Mouse (Mus musculus): Measurements from ENCODE around the gene Dock6.

Gene Dock6

DNA sequence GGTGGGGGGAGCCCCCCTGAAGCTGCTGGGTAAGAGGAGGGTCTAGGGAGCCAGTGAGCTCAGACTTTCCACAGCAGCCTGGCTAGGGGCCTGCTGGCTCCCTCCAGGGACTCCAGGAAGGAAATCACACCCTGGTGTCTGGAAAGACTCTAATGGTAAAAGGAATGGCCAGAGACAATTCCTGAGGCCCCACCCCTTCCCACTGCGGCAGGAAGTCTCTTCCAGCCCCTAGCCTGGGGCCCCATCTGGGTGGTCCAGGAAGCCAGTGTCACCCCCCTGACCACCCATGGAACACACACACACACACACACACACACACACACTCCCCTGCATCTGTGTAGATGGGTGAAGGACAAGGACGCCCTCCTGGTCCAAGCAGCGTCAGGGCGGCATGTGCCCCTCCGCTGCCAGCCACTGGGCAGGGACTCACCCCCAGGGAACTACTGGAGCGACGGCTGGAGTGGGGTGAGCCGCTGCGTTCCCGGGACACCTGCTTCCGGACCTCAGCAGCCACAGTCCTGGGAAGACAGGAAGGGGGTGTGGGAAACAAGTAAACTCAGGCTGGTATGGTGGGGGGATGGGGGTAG is 5.6 kb downstream of the Dock6 start:
- no peak for DNase-seq (ENCODE audit: low spot score in 2 of 2)

DNA sequence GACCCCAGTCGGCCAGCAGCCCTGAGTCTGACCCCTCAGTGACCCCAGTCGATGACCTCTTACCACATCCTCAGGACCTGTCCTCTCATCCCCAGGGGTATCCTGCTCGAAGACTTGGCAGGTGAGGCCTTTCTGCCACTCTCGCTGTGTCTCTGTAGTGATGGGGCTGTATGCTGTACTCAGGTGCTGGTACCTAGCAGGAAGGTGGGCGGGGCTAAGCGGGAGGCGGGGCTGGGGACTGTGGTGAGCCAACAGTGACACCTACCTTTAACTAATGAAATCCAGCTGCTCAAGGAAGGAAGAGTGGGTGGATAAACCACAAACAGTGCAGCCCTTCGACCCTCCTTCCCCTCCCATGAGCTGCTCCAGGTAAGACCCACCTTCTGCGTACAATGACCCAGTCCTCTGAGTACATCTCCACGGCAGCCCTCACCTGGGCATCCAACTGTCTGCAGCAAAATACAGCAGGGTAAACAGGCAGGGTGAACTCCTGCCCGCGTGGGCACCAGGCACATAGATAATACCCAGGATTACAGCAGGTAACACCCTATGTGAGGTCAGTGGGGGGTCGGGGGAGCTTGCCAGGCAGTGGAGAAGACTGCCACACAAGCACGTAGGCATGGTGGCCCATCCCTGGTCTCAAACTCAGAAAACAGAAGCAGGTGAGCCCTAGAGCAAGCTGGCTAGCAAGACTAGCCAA is 6.9 kb downstream of the Dock6 start:
- DNase-seq (ENCODE audit: low spot score in 2 of 2) = no peak

DNA sequence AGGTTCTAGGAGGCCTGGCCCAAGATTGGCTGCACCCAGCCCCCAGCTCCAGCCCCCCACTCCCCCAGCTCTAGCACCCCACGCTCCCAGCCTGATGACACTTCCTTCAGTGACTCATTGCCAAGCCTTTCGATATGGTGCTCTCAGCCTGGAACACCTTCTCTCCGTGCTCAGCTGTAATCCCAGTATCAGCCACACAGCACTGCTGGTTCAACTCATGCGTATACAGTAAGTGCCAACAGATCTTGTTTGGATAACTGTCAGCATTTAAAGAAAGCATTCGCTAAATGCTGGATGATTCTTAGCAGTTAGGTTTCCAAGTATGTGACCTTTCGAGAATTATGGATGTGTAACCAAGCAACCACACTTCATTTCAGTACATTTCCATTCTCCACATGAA is 9.3 kb downstream of the Dock6 start:
- DNase-seq (ENCODE audit: low spot score in 2 of 2) = no peak

GRCm38 (mm10) chr9:21842391-21842790 is 10.0 kb downstream of the Dock6 start:
- DNase-seq (ENCODE audit: low spot score in 2 of 2) = no peak

- no peak for DNase-seq (ENCODE audit: low spot score in 2 of 2)
Observed at GRCm38 (mm10) chr9:21841340-21841739, 11.1 kb downstream of the Dock6 start.

GRCm38 (mm10) chr9:21840115-21840787 is 12.2 kb downstream of the Dock6 start:
- peak; percentile 12 to 37 for DNase-seq (ENCODE audit: low spot score in 2 of 2)

GRCm38 (mm10) chr9:21837690-21838089 is 14.7 kb downstream of the Dock6 start:
- no peak for DNase-seq (ENCODE audit: low spot score in 2 of 2)

GRCm38 (mm10) chr9:21835258-21835912 is 17.1 kb downstream of the Dock6 start, which contains the start of gene Angptl8:
Gene Angptl8, plus strand, starts transcription at chr9:21835510.
- no peak for DNase-seq (ENCODE audit: low spot score in 2 of 2)

DNA sequence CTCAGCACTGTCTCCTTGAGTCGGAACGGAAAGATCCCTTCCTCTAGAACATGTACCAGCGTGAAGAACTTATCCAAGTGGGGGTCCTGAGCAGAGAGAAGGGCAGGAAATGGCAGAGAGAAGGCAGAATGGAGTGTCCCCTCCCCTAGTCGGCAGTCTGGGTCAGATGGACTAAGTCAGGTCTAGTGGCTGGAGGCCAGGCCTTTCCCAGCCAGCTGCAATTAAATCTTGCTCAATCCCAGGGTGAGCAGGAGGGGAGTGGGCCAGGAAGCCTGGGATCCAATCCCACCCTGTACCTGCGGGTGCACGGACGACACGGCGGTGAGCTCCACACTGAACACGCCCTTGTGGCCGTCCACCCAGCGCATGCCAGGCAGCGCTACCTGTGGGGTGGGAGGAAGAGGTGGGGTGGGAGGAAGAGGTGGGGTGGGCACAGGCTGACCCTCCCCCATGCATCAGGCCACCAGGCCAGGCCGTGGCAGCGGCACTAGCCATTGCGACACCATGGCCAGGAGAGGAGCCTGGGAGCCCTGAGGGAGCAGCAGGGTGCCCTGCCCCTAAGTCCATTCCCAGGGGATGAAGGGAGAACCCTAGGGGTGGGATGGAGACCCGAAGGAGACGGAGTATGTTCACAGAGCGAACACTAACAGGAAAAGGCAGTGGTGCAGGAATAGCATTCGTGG is 20.7 kb downstream of the Dock6 start:
- no peak for DNase-seq (ENCODE audit: low spot score in 2 of 2)

GRCm38 (mm10) chr9:21830936-21831335 is 21.5 kb downstream of the Dock6 start:
- no peak for DNase-seq (ENCODE audit: low spot score in 2 of 2)

DNA sequence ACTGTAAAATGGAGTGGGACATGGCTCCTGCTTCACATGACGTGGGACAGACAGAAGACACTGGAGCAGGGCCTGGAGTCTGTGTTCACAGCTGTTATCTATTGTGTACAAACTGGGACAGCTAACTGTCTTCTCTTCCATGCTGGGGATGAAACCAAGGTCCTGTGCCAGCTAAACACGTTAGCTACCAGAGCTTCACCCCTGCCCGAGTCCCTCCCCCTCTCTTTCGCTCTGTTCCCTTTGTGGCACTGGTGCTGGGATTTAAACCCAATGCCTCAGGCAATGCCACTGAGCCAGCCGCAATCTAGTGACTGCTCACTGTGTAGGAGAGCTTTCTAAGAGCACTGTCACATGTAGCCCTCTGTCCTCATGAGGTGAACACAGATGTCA is 22.0 kb downstream of the Dock6 start:
- no peak for DNase-seq (ENCODE audit: low spot score in 2 of 2)

DNA sequence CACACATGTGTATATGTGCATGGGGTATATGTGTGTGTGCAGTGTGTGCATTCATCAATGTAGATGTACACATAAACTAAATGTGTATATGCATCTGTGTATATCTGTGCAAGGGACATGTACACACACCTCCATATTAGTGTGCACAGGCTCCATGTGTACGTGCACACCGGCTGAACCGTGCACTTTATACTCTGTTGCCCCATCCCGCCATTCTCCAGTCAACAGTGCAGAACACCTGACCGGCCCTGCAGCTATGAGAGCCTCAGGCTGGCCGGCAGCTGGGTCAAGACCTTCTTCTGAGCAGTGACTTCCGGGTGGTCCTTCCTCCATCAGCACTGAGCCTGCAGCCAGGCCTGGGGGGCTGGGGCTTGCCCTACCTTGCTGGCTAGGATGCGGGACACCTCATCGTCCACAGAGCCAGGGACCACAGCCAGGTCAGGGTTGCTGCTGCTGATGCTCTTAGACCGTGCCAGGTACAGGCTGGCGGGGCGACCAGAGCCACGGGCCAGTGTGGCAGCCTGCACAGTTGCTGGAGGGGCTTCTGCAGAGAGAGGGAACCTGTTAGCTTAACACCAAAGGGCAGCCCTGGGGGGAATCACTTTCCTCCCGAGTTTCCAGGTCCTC is 22.5 kb downstream of the Dock6 start:
- no peak for DNase-seq (ENCODE audit: low spot score in 2 of 2)

GRCm38 (mm10) chr9:21824366-21824765 is 28.1 kb downstream of the Dock6 start:
- DNase-seq (ENCODE audit: low spot score in 2 of 2) = no peak

DNA sequence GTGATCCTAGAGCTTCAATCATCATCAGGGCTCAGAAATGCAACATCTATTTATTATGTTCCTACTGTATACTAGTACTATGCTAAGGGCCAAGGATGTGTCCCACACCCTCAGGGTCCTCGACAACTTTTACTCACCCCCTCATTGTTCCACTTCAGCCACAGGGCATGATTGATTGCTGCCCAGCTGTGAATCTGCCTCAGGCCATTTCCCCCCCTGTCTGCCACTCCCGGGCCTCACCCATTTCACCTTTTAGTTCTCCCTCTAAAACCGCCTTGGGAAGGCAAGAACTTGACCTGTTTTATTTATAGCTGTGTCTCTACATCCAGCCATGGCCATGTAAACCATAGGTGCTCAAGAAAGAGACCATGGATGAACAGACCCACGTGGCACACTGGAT is 28.5 kb downstream of the Dock6 start:
- DNase-seq (ENCODE audit: low spot score in 2 of 2) = no peak

DNA sequence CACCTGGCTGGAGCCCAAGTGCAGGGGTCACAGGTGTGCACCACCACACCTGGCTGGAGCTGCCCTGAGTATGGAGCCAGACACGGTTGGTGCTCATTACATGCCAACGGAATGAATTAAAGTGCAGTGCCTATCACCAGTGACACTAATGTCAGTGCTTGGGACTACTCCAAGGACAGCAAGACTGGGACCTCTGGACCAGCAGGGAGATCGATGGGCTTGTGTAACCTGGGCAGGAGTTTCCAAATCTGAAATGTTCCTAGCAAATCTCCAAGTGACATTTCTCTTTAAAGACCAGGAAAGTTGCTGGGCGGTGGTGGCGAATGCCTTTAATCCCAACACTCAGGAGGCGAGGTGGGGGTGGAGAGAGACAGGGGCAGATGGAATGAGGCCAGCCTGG is 29.7 kb downstream of the Dock6 start:
- DNase-seq (ENCODE audit: low spot score in 2 of 2) = no peak

DNA sequence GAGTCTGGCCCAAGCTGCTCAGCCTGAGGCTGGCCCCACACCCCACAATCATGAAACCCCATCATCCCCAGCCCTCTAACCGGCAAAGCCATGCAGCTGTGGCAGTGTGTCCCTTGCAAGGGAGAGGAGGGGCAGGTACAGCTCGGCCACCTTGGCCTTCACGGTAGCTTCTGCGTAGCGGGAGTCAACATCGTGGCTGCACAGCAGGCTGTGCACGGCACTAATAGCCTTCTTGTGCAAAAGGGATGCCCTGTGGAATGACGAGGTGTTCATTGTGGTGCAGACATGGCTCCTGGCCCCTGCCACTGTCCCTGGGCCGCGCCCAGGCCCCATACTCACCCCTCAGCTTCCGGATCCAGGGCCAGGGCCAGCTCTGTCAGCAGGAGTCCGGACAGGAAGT is 32.3 kb downstream of the Dock6 start:
- DNase-seq (ENCODE audit: low spot score in 2 of 2) = no peak

- no peak for DNase-seq (ENCODE audit: low spot score in 2 of 2)
Observed at GRCm38 (mm10) chr9:21819181-21819729, 33.2 kb downstream of the Dock6 start.

DNA sequence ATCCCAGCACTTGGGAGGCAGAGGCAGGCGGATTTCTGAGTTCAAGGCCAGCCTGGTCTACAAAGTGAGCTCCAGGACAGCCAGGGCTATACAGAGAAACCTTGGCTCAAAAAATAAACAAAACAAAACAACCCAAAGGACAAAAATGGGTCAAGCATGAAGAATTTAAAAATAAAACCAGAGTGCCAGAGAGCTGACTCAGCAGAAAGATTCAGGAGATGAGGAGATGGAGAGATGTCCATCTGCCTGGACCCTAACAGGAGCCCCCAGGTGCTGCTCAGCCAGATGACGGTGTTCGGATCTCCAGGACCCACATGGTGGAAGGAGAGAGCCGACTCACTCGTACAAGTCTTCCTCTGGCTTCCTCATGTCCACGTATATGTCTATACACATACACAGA is 33.9 kb downstream of the Dock6 start:
- DNase-seq (ENCODE audit: low spot score in 2 of 2) = no peak

GRCm38 (mm10) chr9:21818125-21818524 is 34.3 kb downstream of the Dock6 start:
- DNase-seq (ENCODE audit: low spot score in 2 of 2) = no peak

DNA sequence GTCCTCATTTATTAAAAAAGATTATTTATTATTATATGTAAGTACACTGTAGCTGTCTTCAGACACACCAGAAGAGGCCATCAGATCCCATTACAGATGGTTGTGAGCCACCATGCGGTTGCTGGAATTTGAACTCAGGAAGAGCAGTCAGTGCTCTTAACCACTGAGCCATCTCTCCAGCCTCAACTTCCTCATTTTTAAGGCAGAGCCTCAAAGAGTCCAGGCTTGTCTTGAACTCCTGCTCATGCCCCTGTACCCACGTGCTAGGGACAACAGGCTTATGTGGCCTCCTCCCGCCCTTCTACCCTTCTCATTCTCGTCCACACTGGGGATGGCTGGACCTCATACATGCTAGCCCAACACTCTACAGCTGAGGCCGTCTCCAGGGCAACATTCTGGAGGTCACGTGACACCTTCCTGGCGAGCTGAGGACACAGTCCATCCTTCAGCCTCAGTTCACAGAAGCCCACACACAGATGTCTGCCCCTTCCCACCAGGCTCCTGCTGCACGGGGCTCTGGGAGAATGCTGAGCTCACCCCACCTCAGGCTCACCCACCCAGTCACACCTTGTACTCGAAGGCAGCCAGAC is 35.6 kb downstream of the Dock6 start:
- no peak for DNase-seq (ENCODE audit: low spot score in 2 of 2)

DNA sequence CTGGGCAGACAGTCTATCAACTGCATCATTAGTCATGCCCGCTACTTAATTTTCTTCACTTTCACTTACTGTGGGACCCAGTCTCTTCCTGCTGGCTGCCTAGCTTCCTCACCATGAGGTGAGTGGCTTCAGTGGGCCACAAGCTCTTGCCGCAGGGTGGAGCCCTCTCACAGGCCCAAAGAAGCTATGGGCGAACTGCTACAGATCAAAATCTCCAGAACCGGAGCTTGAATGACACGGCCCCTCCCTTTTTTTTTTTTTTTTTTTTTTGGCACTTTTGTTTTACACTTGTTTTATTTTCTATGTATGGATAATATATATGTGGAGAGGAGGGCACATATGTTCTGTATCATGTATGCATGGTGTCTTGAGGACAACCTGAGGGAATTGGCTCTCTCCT is 41.3 kb downstream of the Dock6 start:
- no peak for DNase-seq (ENCODE audit: low spot score in 2 of 2)

All from thymus, postnatal 10 days (tissue).